Mouse (Mus musculus) spleen, adult 12 weeks (tissue): ENCODE measurements around the gene Plppr2.

Experiments
- DNase-seq: peaks from one replicate; pipeline ENCODE4 v3.0.0; 2022; ENCODE audit warnings: low spot score

Gene Plppr2

GRCm38 (mm10) chr9:21932445-21933137 is 4.2 kb upstream of the Plppr2 start:
- DNase-seq: no peak

GRCm38 (mm10) chr9:21934021-21934420 is 2.8 kb upstream of the Plppr2 start:
- DNase-seq: no peak

GRCm38 (mm10) chr9:21935466-21936131 is 1.2 kb upstream of the Plppr2 start:
- no peak for DNase-seq

DNA sequence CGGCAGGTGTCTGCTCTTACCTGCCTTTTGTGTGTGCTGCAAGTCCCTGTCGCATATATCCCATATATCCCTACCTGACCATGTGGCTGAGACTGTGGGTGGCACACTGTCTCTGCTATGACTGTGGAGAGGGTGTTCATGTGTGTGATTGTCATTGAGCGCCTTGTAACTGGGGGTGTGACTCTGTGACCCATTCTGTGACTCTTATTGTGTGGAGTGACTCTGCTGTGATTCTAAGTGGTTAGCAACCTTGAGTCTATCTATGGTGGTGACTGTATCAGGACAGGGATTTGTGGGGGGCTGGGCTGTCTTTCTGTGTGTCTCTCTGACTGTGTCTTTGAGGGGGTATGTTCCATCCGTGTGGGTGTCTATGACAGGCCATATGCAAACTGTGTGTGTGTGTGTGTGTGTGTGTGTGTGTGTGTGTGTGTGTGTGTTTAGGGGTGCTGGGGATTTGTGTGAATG is 910 bp downstream of the Plppr2 start:
- DNase-seq: no peak

- DNase-seq: no peak
Measured at GRCm38 (mm10) chr9:21938234-21938855, 1.5 kb downstream of the Plppr2 start.

GRCm38 (mm10) chr9:21943046-21943445 is 6.2 kb downstream of the Plppr2 start:
- no peak for DNase-seq

DNA sequence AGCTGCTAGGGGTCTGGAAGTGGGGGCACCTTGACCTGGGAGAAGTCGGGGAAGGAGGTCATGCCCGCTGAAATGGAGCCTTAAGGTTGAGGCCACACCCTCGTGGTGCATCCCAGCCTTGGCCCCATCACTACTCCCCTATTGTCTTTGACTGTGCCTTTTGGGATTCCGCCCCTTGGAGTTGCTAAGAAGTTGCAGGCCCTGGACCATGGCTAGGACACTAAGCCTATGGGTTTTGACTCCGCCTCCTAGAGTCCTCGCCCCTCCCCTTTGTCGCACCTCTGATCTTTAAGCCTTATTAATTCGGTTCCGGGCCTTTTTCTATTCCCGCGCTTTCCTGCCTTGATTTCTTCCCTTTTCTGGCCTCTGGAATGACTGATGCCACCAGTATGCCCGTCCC is 6.8 kb downstream of the Plppr2 start:
- DNase-seq: no peak

DNA sequence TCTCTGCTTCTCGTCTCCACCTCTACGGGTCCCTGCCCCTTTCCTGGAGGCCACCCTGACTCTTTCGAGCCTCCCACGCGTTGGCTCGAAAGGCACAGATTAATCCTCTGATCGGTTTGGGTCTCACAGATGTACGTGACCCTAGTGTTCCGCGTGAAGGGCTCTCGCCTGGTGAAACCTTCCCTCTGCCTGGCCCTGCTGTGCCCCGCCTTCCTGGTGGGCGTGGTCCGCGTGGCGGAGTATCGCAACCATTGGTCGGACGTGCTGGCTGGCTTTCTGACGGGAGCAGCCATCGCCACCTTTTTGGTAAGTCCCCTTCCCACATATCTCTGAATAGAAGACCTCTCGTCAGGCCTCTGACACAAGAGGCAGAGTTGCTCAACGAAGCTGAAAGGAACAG is 7.4 kb downstream of the Plppr2 start:
- DNase-seq: no peak

- DNase-seq: no peak
Measured at GRCm38 (mm10) chr9:21947540-21948130, 10.8 kb downstream of the Plppr2 start.

- DNase-seq: no peak
Measured at GRCm38 (mm10) chr9:21948146-21948545, 11.3 kb downstream of the Plppr2 start.

GRCm38 (mm10) chr9:21948790-21949189 is 12.0 kb downstream of the Plppr2 start:
- DNase-seq: no peak

DNA sequence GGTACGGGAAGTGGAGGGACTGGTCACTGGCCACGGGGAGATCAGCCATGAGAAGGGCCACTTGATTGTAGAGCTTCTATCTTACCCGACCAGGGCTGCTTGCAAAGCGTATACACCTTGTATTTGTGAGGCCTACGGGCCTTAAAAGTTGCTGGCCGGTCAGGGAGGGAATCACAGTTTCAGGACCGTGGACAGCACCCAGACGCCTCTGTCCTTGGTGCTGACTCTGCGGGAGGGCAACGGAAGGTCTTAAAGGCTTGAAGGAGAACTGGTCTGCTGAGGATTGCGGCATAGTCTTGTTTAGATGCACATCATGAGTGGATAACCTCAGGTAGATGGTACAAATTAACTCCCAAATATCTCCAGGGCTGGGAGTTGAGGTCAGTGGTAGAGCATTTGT is 13.5 kb downstream of the Plppr2 start:
- peak; percentile 62 for DNase-seq

- no peak for DNase-seq
Measured at GRCm38 (mm10) chr9:21951977-21952376, 15.1 kb downstream of the Plppr2 start.

GRCm38 (mm10) chr9:21953600-21953999 is 16.8 kb downstream of the Plppr2 start:
- no peak for DNase-seq

GRCm38 (mm10) chr9:21954635-21955034 is 17.8 kb downstream of the Plppr2 start:
- no peak for DNase-seq

DNA sequence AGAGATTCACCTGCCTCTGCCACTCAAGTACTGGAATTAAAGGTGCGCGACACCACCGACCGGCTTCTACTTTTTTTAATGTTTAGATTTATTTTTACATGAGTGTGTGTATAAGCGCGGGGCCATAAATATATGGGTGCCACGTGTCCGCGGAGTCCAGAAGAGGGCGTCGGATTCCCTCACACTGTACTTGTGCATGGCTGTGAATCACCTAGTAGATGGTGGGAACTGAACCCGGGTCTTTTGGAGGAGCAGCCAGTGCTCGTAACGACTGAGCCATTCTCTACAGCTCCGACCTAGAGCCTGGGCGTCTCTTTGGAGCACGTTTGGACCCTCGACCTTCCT is 18.4 kb downstream of the Plppr2 start:
- no peak for DNase-seq

GRCm38 (mm10) chr9:21955570-21956281 is 18.9 kb downstream of the Plppr2 start, which contains the start of gene Swsap1:
Swsap1 (plus strand) TSS chr9:21955755.
- DNase-seq: peak; percentile 99

- DNase-seq: no peak
Measured at GRCm38 (mm10) chr9:21958372-21958771, 21.5 kb downstream of the Plppr2 start.

GRCm38 (mm10) chr9:21959244-21959643 is 22.4 kb downstream of the Plppr2 start:
- no peak for DNase-seq

GRCm38 (mm10) chr9:21960135-21960534 is 23.3 kb downstream of the Plppr2 start:
- DNase-seq: no peak

GRCm38 (mm10) chr9:21960558-21961208 is 23.9 kb downstream of the Plppr2 start:
- DNase-seq: no peak
